Mouse (Mus musculus) MEL (cell line): Measurements from ENCODE around the gene Dusp1. TPM values are rescaled to one million over a fixed set of nuclear protein-coding genes. Genes with fewer than 3 reads are reported as not detected.

Experiments
- DNase-seq: peaks from one replicate; pipeline ENCODE4 v3.0.0; 2011; ENCODE audit warnings: low read depth, low spot score
- H3K27ac ChIP-seq: 2 replicates; pipeline ENCODE4 v1.5.1; 2012; ENCODE audit warnings: low read depth, mild to moderate bottlenecking, control low read depth, low read length, moderate library complexity; ENCODE audit not compliant: control insufficient read depth
- H3K27me3 ChIP-seq, 2 experiments: fragments of 150-350 bp in 1 of 2; sonication (generic) in 1 of 2; 2 replicates each; pipeline ENCODE4 v1.6.1; 2012; ENCODE audit warnings: low read length in 2 of 2, mild to moderate bottlenecking in 2 of 2, improper control_type of control experiment in 1 of 2, moderate library complexity in 1 of 2; ENCODE audit not compliant: insufficient read depth in 2 of 2, control insufficient read depth in 1 of 2
- H3K36me3 ChIP-seq, 2 experiments: 2 replicates each; pipeline ENCODE4 v1.6.1; 2012 to 2014; ENCODE audit warnings: low read length in 2 of 2, improper control_type of control experiment in 1 of 2, inconsistent platforms in 1 of 2, mild to moderate bottlenecking in 1 of 2; ENCODE audit not compliant: insufficient read depth in 2 of 2, control insufficient read depth in 1 of 2
- H3K4me1 ChIP-seq, 2 experiments: fragments of 150-350 bp in 1 of 2; sonication (generic) in 1 of 2; 2 replicates each; pipeline ENCODE4 v1.6.1; 2012; ENCODE audit warnings: low read length in 2 of 2, improper control_type of control experiment in 1 of 2, mild to moderate bottlenecking in 1 of 2; ENCODE audit not compliant: insufficient read depth in 2 of 2, control insufficient read depth in 1 of 2
- H3K4me3 ChIP-seq, 2 experiments: fragments of 150-350 bp in 1 of 2; sonication (generic) in 1 of 2; 2 replicates each; pipeline ENCODE4 v1.5.1; 2012; ENCODE audit warnings: low read depth in 2 of 2, low read length in 2 of 2, mild to moderate bottlenecking in 2 of 2, moderate library complexity in 2 of 2, control low read depth in 1 of 2, improper control_type of control experiment in 1 of 2; ENCODE audit not compliant: control insufficient read depth in 1 of 2, insufficient read depth in 1 of 2
- H3K79me2 ChIP-seq: 2 replicates; pipeline ENCODE4 v1.6.1; 2012; ENCODE audit warnings: mild to moderate bottlenecking, low read length, moderate library complexity; ENCODE audit not compliant: control insufficient read depth, poor library complexity, insufficient read depth
- H3K9ac ChIP-seq: 2 replicates; pipeline ENCODE4 v1.6.1; 2012; ENCODE audit warnings: low read depth, mild to moderate bottlenecking, control low read depth, low read length, moderate library complexity; ENCODE audit not compliant: control insufficient read depth, poor library complexity, severe bottlenecking
- H3K9me3 ChIP-seq: fragments of 150-350 bp; sonication (generic); replicated peaks from 2 replicates; pipeline ENCODE4 v1.6.1; 2012; ENCODE audit warnings: mild to moderate bottlenecking, low read length, improper control_type of control experiment, moderate library complexity; ENCODE audit not compliant: insufficient read depth
- BHLHE40 ChIP-seq: IDR thresholded peaks from 2 replicates; pipeline ENCODE4 v1.6.1; 2012; ENCODE audit warnings: low read depth, mild to moderate bottlenecking, inconsistent platforms, low read length, improper control_type of control experiment, borderline replicate concordance
- CHD1 ChIP-seq: IDR thresholded peaks from 2 replicates; pipeline ENCODE4 v1.6.1; 2012; ENCODE audit warnings: low read depth, mild to moderate bottlenecking, inconsistent platforms, low read length, improper control_type of control experiment
- CHD2 ChIP-seq: IDR thresholded peaks from 2 replicates; pipeline ENCODE4 v1.6.1; 2011; ENCODE audit warnings: low read length, improper control_type of control experiment
- E2F4 ChIP-seq: IDR thresholded peaks from 2 replicates; pipeline ENCODE4 v1.6.1; 2011; ENCODE audit warnings: low read depth, low read length, improper control_type of control experiment, borderline replicate concordance
- ELF1 ChIP-seq: IDR thresholded peaks from 2 replicates; pipeline ENCODE4 v1.6.1; 2014; ENCODE audit warnings: low read depth, mild to moderate bottlenecking, inconsistent platforms, low read length, improper control_type of control experiment, moderate library complexity
- EP300 ChIP-seq, 2 experiments: IDR thresholded peaks; 2 replicates each; pipeline ENCODE4 v1.6.1; 2011; ENCODE audit warnings: improper control_type of control experiment in 2 of 2, low read length in 2 of 2, low read depth in 1 of 2, mild to moderate bottlenecking in 1 of 2
- HCFC1 ChIP-seq: IDR thresholded peaks from 2 replicates; pipeline ENCODE4 v1.6.1; 2012; ENCODE audit warnings: low read depth, mild to moderate bottlenecking, inconsistent platforms, low read length, improper control_type of control experiment, moderate library complexity
- NRF1 ChIP-seq: IDR thresholded peaks from 2 replicates; pipeline ENCODE4 v1.6.1; 2014; ENCODE audit warnings: low read depth, mild to moderate bottlenecking, inconsistent platforms, low read length, improper control_type of control experiment, moderate library complexity; ENCODE audit not compliant: poor library complexity, insufficient read depth, severe bottlenecking
- POLR2A ChIP-seq, 2 experiments: IDR thresholded peaks; 2 replicates each; pipeline ENCODE4 v1.6.1; 2011 to 2012; ENCODE audit warnings: low read length in 2 of 2, mild to moderate bottlenecking in 2 of 2, control low read depth in 1 of 2, improper control_type of control experiment in 1 of 2, low read depth in 1 of 2, moderate library complexity in 1 of 2; ENCODE audit not compliant: control insufficient read depth in 1 of 2, insufficient read depth in 1 of 2, poor library complexity in 1 of 2
- RAD21 ChIP-seq: IDR thresholded peaks from 2 replicates; pipeline ENCODE4 v1.6.1; 2011; ENCODE audit warnings: mild to moderate bottlenecking, low read depth, low read length, improper control_type of control experiment
- TAL1 ChIP-seq: IDR thresholded peaks from 2 replicates; pipeline ENCODE4 v1.6.1; 2012; ENCODE audit warnings: mild to moderate bottlenecking, inconsistent platforms, low read length, moderate library complexity, mixed read lengths
- TCF12 ChIP-seq: IDR thresholded peaks from 2 replicates; pipeline ENCODE4 v1.6.1; 2014; ENCODE audit warnings: low read depth, mild to moderate bottlenecking, inconsistent platforms, low read length, improper control_type of control experiment, moderate library complexity
- UBTF ChIP-seq: IDR thresholded peaks from 2 replicates; pipeline ENCODE4 v1.6.1; 2012; ENCODE audit warnings: low read depth, mild to moderate bottlenecking, inconsistent platforms, low read length, improper control_type of control experiment, moderate library complexity, borderline replicate concordance; ENCODE audit not compliant: insufficient read depth
- USF2 ChIP-seq, 2 experiments: IDR thresholded peaks; 2 replicates each; pipeline ENCODE4 v1.6.1; 2011 to 2012; ENCODE audit warnings: improper control_type of control experiment in 2 of 2, low read length in 2 of 2, borderline replicate concordance in 1 of 2, inconsistent platforms in 1 of 2, low read depth in 1 of 2, mild to moderate bottlenecking in 1 of 2; ENCODE audit not compliant: insufficient read depth in 1 of 2
- ZMIZ1 ChIP-seq: IDR thresholded peaks from 2 replicates; pipeline ENCODE4 v1.6.1; 2012; ENCODE audit warnings: low read depth, mild to moderate bottlenecking, inconsistent platforms, low read length, improper control_type of control experiment, moderate library complexity
- polyA plus RNA-seq, 2 experiments: library from polyadenylated mRNA; stranded (reverse) in 1 of 2; unstranded in 1 of 2; fragments of >175 nt in 1 of 2; fragments of >200 nt in 1 of 2; gene quantifications; 2 replicates each; pipeline versions ENCODE4 v1.2.1 to v1.2.4; 2012; ENCODE audit warnings: low replicate concordance in 2 of 2, low read depth in 1 of 2; ENCODE audit not compliant: insufficient read length in 2 of 2, insufficient read depth in 1 of 2, missing spikeins in 1 of 2
- total RNA-seq: library from RNA; depleted of rRNA; stranded (reverse); fragments of 300-350 nt; gene quantifications from 2 replicates; pipeline ENCODE4 v1.2.3, GENCODE M21; 2012

Dusp1 gene
- total and polyA plus RNA-seq, 3 experiments = 0.96 to 5.0 TPM; not detected in 1

GRCm38 (mm10) chr17:26567142-26567817, 5.4 kb upstream of the Dusp1 start:
- Histone ChIP-seq H3K27ac (no peak overlapping the region), H3K4me1 (peaks cover 0 to 12% of the 10 kb centered on the region in 2 experiments), H3K9ac (no peak overlapping the region), H3K27me3 (no peaks in the 10 kb centered on the region), H3K9me3 (no peaks in the 10 kb centered on the region), H3K4me3 (no peak overlapping the region), H3K79me2 (peaks cover 25% of the 10 kb centered on the region), H3K36me3 (peaks cover 0 to 8% of the 10 kb centered on the region in 2 experiments; a peak in 3 of 4 replicates)
- TF ChIP-seq RAD21 = no peak
- TF ChIP-seq E2F4 = no peak
- TF ChIP-seq BHLHE40 = no peak
- TF ChIP-seq ZMIZ1 = no peak
- TF ChIP-seq POLR2A (IDR thresholded peaks at IDR 0.05; ENCODE audit: control insufficient read depth in 1 of 2, insufficient read depth in 1 of 2, low read depth in 1 of 2, low read length in 2 of 2, poor library complexity in 1 of 2) = no peak
- no peak for TF ChIP-seq UBTF
- no peak for DNase-seq

DNA sequence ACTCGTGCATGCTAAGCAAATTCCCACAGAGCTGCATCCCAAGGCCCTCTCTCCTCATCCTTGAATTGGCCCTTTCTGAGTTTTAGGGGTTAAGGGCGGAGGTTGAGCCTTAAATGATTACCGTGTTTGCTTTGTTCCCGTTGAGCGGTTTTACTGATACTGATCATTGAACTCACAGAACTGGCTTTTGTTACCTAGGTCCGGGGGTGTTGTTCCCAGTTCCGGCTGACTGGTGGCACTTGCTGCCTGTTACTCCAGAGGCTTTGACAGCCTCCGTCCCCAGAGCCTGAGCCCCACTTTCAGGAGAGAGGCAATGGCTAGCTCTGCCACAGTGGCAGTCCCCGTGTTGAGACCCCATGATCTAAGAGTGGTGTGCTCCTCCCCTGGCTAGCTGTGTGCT, 2.5 kb upstream of the Dusp1 start:
- Histone ChIP-seq H3K9ac (no peak overlapping the region), H3K79me2 (peaks cover 22% of the 10 kb centered on the region), H3K27ac (no peak overlapping the region), H3K36me3 (peaks cover 0 to 3% of the 10 kb centered on the region in 2 experiments), H3K9me3 (no peaks in the 10 kb centered on the region), H3K4me3 (no peak overlapping the region), H3K4me1 (peaks cover 0 to 2% of the 10 kb centered on the region in 2 experiments; a peak in 1 of 4 replicates), H3K27me3 (no peaks in the 10 kb centered on the region)
- no peak for TF ChIP-seq CHD2
- no peak for DNase-seq

GRCm38 (mm10) chr17:26563476-26563875, 1.5 kb upstream of the Dusp1 start:
- Histone ChIP-seq H3K4me1 (peaks cover 0 to 2% of the 10 kb centered on the region in 2 experiments; a peak in 1 of 4 replicates), H3K79me2 (peaks cover 22% of the 10 kb centered on the region), H3K27ac (no peak overlapping the region), H3K4me3 (no peak overlapping the region), H3K36me3 (peaks cover 0 to 3% of the 10 kb centered on the region in 2 experiments), H3K27me3 (no peaks in the 10 kb centered on the region), H3K9me3 (no peaks in the 10 kb centered on the region), H3K9ac (no peak overlapping the region)
- TF ChIP-seq CHD1 = no peak
- TF ChIP-seq CHD2 = no peak
- no peak for TF ChIP-seq ELF1
- TF ChIP-seq ZMIZ1 = no peak
- TF ChIP-seq TAL1 = no peak
- no peak for TF ChIP-seq TCF12
- no peak for TF ChIP-seq HCFC1
- no peak for TF ChIP-seq USF2 (IDR thresholded peaks at IDR 0.05; ENCODE audit: borderline replicate concordance in 1 of 2, insufficient read depth in 1 of 2, low read depth in 1 of 2, low read length in 2 of 2)
- no peak for TF ChIP-seq EP300 (IDR thresholded peaks at IDR 0.05; ENCODE audit: low read depth in 1 of 2, low read length in 2 of 2)
- no peak for TF ChIP-seq NRF1
- DNase-seq = no peak
